Mouse (Mus musculus) bone marrow macrophage, adult 2 months (primary cell): ENCODE results near the gene 1600002K03Rik. TPM values are rescaled to one million over a fixed set of nuclear protein-coding genes. Genes with fewer than 3 reads are reported as not detected.
"Not testable (repeated sequence)": the region's sequence is repeated elsewhere in the genome, so short reads cannot be mapped to it uniquely, and the experiment has no call there.

Experiments
- H3K27ac ChIP-seq: 2 replicates; pipeline ENCODE4 v1.5.1; 2012; ENCODE audit warnings: low read depth, low read length; ENCODE audit not compliant: insufficient read depth
- H3K4me1 ChIP-seq: 2 replicates; pipeline ENCODE4 v1.6.1; 2012; ENCODE audit warnings: low read length; ENCODE audit not compliant: control insufficient read depth, insufficient read depth
- H3K4me3 ChIP-seq: 2 replicates; pipeline ENCODE4 v1.5.1; 2012; ENCODE audit warnings: mild to moderate bottlenecking, low read length, moderate library complexity; ENCODE audit not compliant: insufficient read depth
- CTCF ChIP-seq: IDR thresholded peaks from 2 replicates; pipeline ENCODE4 v1.5.1; 2012; ENCODE audit warnings: low read depth, mild to moderate bottlenecking, low read length, moderate library complexity
- POLR2A ChIP-seq: IDR thresholded peaks from 2 replicates; pipeline ENCODE4 v1.6.1; 2012; ENCODE audit warnings: mild to moderate bottlenecking, low read depth, low read length, borderline replicate concordance
- polyA plus RNA-seq: library from polyadenylated mRNA; stranded (reverse); fragments of >200 nt; gene quantifications from 2 replicates; pipeline ENCODE4 v1.2.4, GENCODE M21; 2012; ENCODE audit not compliant: missing spikeins, insufficient read depth, insufficient read length

1600002K03Rik gene
- polyA plus RNA-seq, 1 experiment, result 23.9 TPM

DNA sequence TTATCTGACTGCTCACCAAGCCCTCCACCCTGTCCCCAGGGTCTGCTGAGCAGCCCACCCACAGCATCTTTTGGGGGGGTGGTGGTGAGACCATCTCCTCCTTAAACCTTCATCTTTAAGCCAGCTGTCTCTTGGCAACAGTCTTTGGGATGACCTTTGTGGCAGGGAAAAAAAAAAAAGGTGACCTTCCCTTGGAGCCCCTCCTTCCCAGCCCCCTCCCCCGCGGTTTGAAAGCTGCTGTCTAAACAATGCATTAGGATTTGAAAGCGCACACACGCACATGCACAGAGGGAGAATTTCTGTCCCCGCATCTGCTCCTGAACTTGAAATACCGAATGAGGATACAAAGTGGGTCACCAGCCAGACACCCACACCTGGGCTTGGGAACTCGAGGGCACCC, 31.3 kb downstream of the 1600002K03Rik start:
- Histone ChIP-seq H3K27ac (no peak overlapping the region), H3K4me3 (no peak overlapping the region), H3K4me1 (peaks cover 4% of the 10 kb centered on the region; the same call in 1 of the 2 replicates)
- TF ChIP-seq POLR2A (no peak), CTCF (no peak)

DNA sequence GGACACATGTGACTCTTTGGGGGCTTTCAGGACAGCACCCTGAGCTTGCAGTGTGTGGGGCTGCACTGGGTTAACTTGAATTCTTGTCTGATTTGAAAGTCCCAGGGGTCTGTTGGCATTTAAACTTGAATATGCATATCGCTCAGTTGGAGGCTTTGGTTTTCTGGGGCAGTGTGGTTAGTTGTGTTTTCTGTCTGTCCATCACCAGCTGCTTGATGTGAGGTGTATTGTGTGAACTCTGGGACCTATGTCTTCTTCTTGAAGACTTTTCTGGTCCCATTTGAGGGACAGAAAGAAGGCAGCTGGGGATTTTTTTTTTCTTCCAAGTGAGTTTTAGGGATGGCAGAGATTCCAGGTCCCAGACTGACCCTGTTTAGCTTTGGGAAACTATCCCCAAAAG, 34.5 kb downstream of the 1600002K03Rik start:
- peaks cover 8% of the 10 kb centered on the region for H3K4me1 ChIP-seq
- H3K27ac ChIP-seq, result no peak overlapping the region
- no peak for TF ChIP-seq CTCF
- TF ChIP-seq POLR2A, result no peak
- no peak overlapping the region for H3K4me3 ChIP-seq

DNA sequence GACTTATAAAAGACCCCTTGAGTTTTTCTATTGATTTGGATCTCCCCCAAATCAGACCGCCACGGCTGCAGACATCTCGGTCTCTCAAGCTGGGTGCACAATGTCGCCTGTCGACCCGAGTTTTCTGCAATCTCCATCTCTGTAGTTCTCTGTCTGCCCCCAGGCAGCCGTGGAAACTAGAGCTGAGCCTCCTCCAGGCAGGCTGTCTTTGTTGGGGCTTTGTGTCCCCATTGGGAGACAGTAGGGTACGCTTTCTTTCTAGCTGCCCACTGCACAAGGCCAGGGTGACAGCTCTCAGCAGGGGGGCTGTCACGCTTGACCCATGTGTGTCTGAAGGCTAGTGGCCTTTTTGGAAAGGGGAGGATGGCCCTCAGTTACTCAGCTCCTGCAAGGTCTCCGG, 34.9 kb downstream of the 1600002K03Rik start:
- Histone ChIP-seq H3K4me3 (no peak overlapping the region), H3K4me1 (peaks cover 10% of the 10 kb centered on the region), H3K27ac (no peak overlapping the region)
- TF ChIP-seq CTCF, result no peak
- no peak for TF ChIP-seq POLR2A

DNA sequence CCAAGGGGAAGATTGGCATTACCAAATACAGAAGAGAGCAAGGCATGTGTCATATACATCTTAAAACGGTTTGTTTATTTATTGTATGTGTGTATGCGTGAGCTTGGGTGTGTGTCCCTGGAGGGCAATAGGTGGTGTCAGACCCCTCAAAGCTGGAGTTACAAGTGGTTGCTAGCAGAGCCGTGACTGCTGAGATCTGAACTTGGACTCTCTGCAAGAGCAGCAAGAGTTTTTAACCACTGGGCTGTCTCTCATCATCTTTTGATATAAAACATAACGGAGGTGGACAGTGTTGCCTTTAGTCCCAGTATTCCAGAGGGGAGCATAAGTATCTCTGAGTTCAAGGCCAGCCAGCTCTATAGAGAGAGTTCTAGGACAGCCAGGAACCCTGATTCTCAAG, 35.5 kb downstream of the 1600002K03Rik start:
- H3K4me3 ChIP-seq, result no peak overlapping the region
- peaks cover 10% of the 10 kb centered on the region for H3K4me1 ChIP-seq
- no peak for TF ChIP-seq POLR2A
- no peak for TF ChIP-seq CTCF
- no peak overlapping the region for H3K27ac ChIP-seq

DNA sequence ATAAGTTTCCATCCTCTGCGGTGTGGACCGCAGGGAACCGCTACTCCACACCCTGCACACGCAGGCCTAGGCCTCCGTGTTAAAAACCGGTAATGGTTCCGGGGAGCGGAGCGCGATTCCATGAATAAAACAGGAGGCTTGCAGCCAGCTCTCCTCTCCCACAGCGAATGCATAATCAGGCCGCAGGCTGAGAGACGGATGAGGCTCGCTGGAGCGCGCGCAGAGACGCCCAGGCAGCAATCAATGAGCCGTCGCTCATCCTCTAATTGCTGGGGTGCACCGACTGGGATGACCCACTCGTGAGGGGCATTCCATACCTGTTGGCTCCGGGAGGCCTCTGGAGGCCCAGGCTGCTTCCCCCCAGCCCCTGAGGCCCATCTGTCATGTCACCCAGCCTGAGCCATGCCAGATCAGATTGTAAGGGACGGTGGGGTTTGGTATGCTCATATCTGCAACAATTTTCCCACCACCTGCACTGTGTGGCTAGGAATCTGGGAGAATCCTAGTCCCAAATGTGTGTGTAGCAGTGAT, 36.2 kb downstream of the 1600002K03Rik start:
- no peak overlapping the region for H3K4me3 ChIP-seq
- H3K4me1 ChIP-seq, result peaks cover 8% of the 10 kb centered on the region
- H3K27ac ChIP-seq, result no peak overlapping the region
- TF ChIP-seq CTCF, result no peak
- TF ChIP-seq POLR2A, result no peak

DNA sequence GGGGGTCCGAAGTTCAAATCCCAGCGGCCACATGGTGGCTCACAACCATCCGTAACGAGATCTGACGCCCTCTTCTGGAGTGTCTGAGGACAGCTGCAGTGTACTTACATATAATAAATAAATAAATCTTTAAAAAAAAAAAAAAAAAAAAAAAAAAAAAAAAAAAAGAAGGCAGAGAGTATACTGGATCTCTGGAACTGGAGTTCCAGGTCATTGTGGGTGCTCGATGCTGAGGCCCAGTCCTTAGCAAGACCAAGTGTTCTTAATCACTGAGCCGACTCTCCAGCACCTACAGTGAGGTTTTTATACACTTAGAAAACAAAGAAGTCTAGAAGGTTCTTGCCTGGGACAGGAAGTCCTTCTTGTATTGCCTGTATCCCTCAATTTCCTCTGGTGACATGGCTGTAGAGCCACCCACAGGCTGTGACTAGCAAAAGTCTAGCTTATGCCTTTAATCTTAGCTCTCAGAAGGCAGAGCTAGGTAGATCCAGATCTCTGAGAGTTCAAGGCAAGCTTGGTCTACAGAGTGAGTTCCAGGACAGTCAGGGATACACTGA, 38.9 kb downstream of the 1600002K03Rik start:
- peaks cover 25% of the 10 kb centered on the region for H3K4me1 ChIP-seq
- H3K27ac ChIP-seq, result not testable (repeated sequence)

DNA sequence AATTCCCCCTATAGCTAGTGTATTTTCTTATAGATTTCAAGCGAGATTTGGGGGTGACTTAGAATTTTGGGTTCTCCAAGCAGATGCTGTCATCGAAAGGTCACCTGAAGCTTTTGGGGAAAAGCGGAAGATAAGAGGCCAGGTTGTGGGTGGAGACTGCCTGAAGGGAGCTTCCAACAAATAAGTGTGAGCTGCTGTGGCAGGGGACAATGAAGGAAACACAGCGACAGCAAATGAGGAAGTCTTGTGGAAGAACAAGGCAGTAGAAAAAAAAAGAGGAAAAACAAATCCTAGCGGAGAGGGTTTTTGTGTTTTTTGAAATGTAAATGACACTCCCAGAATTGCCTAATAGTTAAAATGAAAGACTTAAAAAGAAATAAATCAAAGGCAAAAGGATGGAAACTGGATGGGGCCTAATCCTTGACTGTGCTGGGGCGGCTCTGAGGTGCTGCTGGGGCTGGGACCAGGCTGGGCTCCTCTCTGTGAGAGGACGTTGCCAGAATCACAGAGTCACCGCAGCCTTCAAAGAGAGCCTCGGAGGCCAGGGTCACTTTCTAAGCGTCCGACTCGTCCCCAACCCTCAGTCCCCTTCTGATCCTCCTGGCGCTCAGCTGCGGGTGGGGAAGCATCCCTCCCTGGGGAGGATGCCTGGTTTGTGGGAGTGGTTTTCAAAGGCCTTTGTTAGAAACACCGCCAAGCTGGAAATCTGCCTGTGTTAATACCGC, 42.5 kb downstream of the 1600002K03Rik start:
- peak overlapping the region; percentile 12; the same call in 1 of the 2 replicates for H3K4me3 ChIP-seq
- peak overlapping the region; percentile 79 for H3K27ac ChIP-seq
- H3K4me1 ChIP-seq, result peaks cover 27% of the 10 kb centered on the region
- TF ChIP-seq CTCF (no peak), POLR2A (no peak)

More for the DNA sequence above, 38.9 kb downstream of the 1600002K03Rik start:
- H3K4me3 ChIP-seq, result not testable (repeated sequence)

DNA sequence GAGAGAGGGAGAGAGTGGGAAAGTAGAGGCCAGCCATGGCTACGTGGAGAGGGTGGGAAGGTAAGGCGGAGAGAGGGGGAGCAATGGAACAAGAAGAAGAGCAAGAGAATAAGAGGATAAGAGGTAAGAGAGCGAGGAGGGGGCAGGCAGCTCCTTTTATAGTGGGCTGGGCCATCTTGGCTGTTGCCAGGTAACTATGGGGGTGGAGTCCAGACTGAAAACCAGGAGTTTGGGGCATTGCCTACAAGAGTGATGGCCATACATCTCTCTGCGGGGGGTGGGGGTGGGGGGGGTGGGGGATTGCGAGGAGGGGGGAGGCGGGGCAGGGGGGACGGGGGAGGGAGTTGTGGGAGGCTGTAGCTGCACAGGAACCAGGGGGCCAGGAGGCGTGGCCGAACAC, 47.9 kb downstream of the 1600002K03Rik start:
- Histone ChIP-seq H3K4me3 (no peak overlapping the region), H3K27ac (no peak overlapping the region), H3K4me1 (peaks cover 19% of the 10 kb centered on the region)
- TF ChIP-seq POLR2A, result no peak
- no peak for TF ChIP-seq CTCF

DNA sequence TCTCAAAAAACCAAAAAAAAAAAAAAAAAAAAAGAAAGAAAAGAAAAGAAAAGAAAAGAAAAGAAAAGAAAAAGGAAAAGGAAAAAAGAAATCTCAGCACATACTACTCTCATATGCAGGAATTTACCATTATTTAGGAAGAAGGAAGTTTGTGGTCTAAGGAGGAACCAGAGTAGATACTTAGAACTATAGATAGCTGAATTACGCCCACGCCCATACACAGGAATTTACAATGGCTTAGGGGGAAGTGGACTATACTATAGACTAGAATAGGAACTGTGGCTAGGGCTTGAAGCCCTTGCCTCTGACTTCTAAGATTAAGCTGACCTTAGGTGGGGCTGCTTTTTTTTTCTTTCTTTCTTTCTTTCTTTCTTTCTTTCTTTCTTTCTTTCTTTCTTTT, 50.4 kb downstream of the 1600002K03Rik start:
- not testable (repeated sequence) for H3K4me3 ChIP-seq, H3K27ac ChIP-seq
- H3K4me1 ChIP-seq, result peaks cover 23% of the 10 kb centered on the region

Other genes starting within 250 kb of the 1600002K03Rik start
- gene Arid3a, start 245.9 kb upstream of the 1600002K03Rik start, polyA plus RNA-seq, result 15.4 and 17.8 TPM in 2 replicates
- gene Wdr18, start 212.8 kb upstream of the 1600002K03Rik start, polyA plus RNA-seq, result 32.2 and 35.8 TPM in 2 replicates
- 0.65 and 0.91 TPM in 2 replicates for gene Grin3b, start 202.2 kb upstream of the 1600002K03Rik start, polyA plus RNA-seq
- gene Tmem259, start 188.6 kb upstream of the 1600002K03Rik start, polyA plus RNA-seq, result 86.5 and 101 TPM in 2 replicates
- gene Cnn2, start 184.4 kb upstream of the 1600002K03Rik start, polyA plus RNA-seq, result 37.5 and 41.5 TPM in 2 replicates
- gene Abca7, start 176.4 kb upstream of the 1600002K03Rik start, polyA plus RNA-seq, result 24.6 and 27.5 TPM in 2 replicates
- gene Arhgap45, start 156.3 kb upstream of the 1600002K03Rik start, polyA plus RNA-seq, result 218 TPM in 2 replicates
- 53.0 and 55.5 TPM in 2 replicates for gene Polr2e, start 133.1 kb upstream of the 1600002K03Rik start, polyA plus RNA-seq
- 311 and 322 TPM in 2 replicates for gene Gpx4, start 125.8 kb upstream of the 1600002K03Rik start, polyA plus RNA-seq
- 54.5 and 55.8 TPM in 2 replicates for gene Sbno2, start 67.4 kb upstream of the 1600002K03Rik start, polyA plus RNA-seq
- 104 TPM in 2 replicates for gene Stk11, start 57.1 kb upstream of the 1600002K03Rik start, polyA plus RNA-seq
- 198 TPM in 2 replicates for gene Atp5d, start 34.3 kb upstream of the 1600002K03Rik start, polyA plus RNA-seq
- 2.0 and 2.9 TPM in 2 replicates for gene Cbarp, start 32.1 kb upstream of the 1600002K03Rik start, polyA plus RNA-seq
- gene Midn, start 24.7 kb upstream of the 1600002K03Rik start, polyA plus RNA-seq, result 32.9 and 40.5 TPM in 2 replicates
- gene Cirbp, start 7.0 kb upstream of the 1600002K03Rik start, polyA plus RNA-seq, result 48.0 and 49.8 TPM in 2 replicates
- 0.51 and 1.0 TPM in 2 replicates for gene Efna2, start 6.5 kb downstream of the 1600002K03Rik start, polyA plus RNA-seq
- 27.2 and 36.2 TPM in 2 replicates for gene Mum1, start 53.5 kb downstream of the 1600002K03Rik start, polyA plus RNA-seq
- 104 and 108 TPM in 2 replicates for gene Ndufs7, start 76.2 kb downstream of the 1600002K03Rik start, polyA plus RNA-seq
- 19.5 and 26.3 TPM in 2 replicates for gene Gamt, start 88.1 kb downstream of the 1600002K03Rik start, polyA plus RNA-seq
- gene Dazap1, start 88.5 kb downstream of the 1600002K03Rik start, polyA plus RNA-seq, result 103 and 109 TPM in 2 replicates
- 1,336 and 1,616 TPM in 2 replicates for gene Rps15, start 119.5 kb downstream of the 1600002K03Rik start, polyA plus RNA-seq
- 0.25 and 0.81 TPM in 2 replicates for gene Apc2, start 123.0 kb downstream of the 1600002K03Rik start, polyA plus RNA-seq
- gene 2310011J03Rik, start 147.6 kb downstream of the 1600002K03Rik start, polyA plus RNA-seq, result 38.8 and 39.3 TPM in 2 replicates
- gene Pcsk4, start 156.6 kb downstream of the 1600002K03Rik start, polyA plus RNA-seq, result 2.2 and 2.5 TPM in 2 replicates
- gene Reep6, start 157.0 kb downstream of the 1600002K03Rik start, polyA plus RNA-seq, result 1.5 TPM in 1 of 2 replicates, not detected in the other
- 7.6 and 8.8 TPM in 2 replicates for gene Adamtsl5, start 175.5 kb downstream of the 1600002K03Rik start, polyA plus RNA-seq
- gene Plk5, start 183.5 kb downstream of the 1600002K03Rik start, polyA plus RNA-seq, result not detected in 2 replicates
- 5.8 and 8.3 TPM in 2 replicates for gene Mex3d, start 214.7 kb downstream of the 1600002K03Rik start, polyA plus RNA-seq
- 55.6 and 58.2 TPM in 2 replicates for gene Mbd3, start 226.6 kb downstream of the 1600002K03Rik start, polyA plus RNA-seq
- gene Uqcr11, start 233.9 kb downstream of the 1600002K03Rik start, polyA plus RNA-seq, result 175 and 193 TPM in 2 replicates